ENCODE assay signal across 8 mouse cellular contexts in genomic region chr11:55015264-55015663, GRCm38 (mm10). TPM values are rescaled to one million over a fixed set of nuclear protein-coding genes. Genes with fewer than 3 reads are reported as not detected.
A peak's percentile ranks its signal among the peaks of the same experiment; 100 is the strongest.
DNase-seq lines count a peak whose midpoint lies in the region; ATAC-seq and TF ChIP-seq lines count a peak whose summit lies in the region.

No protein-coding gene starts in this region.

- H3K27me3 ChIP-seq in cerebellum, adult 2 months (ENCODE audit: control insufficient read depth, insufficient read depth, low read length): no peaks in the 10 kb centered on the region
- H3K27me3 ChIP-seq in kidney, embryonic 15.5 days: no peaks in the 10 kb centered on the region
- no peaks in the 10 kb centered on the region for H3K27me3 ChIP-seq in kidney, embryonic 14.5 days (ENCODE audit: control insufficient read depth, insufficient read depth, low read length)
- H3K27me3 ChIP-seq in hindbrain, embryonic 16.5 days (replicated peaks; ENCODE audit: control insufficient read depth, insufficient read depth, low read length): no peaks in the 10 kb centered on the region
- no peaks in the 10 kb centered on the region for H3K27me3 ChIP-seq in lung, postnatal 0 days (replicated peaks; ENCODE audit: insufficient read depth, low read length)

- no peak for ATAC-seq in kidney, embryonic 15.5 days (replicated peaks; ENCODE audit: low FRiP score)
- ATAC-seq in kidney, embryonic 14.5 days (ENCODE audit: low FRiP score, low TSS enrichment): no peak
- peak; percentile 86 for ATAC-seq in hindbrain, embryonic 16.5 days
- ATAC-seq in lung, postnatal 0 days: no peak

- no peak overlapping the region for H3K9ac ChIP-seq in kidney, embryonic 15.5 days
- no peak overlapping the region for H3K9ac ChIP-seq in kidney, embryonic 14.5 days (ENCODE audit: low read depth, low read length)
- no peak overlapping the region for H3K9ac ChIP-seq in hindbrain, embryonic 16.5 days (ENCODE audit: low read depth, low read length)
- H3K9ac ChIP-seq in lung, postnatal 0 days (replicated peaks; ENCODE audit: low read depth): no peak overlapping the region

- peaks cover 27% of the 10 kb centered on the region for H3K4me1 ChIP-seq in cerebellum, adult 2 months (ENCODE audit: control insufficient read depth, insufficient read depth, low read length)
- peaks cover 23% of the 10 kb centered on the region for H3K4me1 ChIP-seq in kidney, embryonic 15.5 days
- H3K4me1 ChIP-seq in kidney, embryonic 14.5 days (ENCODE audit: control insufficient read depth, insufficient read depth, low read length): peaks cover 6% of the 10 kb centered on the region; the same call in 1 of the 2 replicates
- H3K4me1 ChIP-seq in hindbrain, embryonic 16.5 days (ENCODE audit: control insufficient read depth, insufficient read depth, low read depth, low read length): peaks cover 18% of the 10 kb centered on the region
- peaks cover 5% of the 10 kb centered on the region; the same call in 1 of the 2 replicates for H3K4me1 ChIP-seq in lung, adult 2 months (ENCODE audit: control insufficient read depth, insufficient read depth, low read length)
- H3K4me1 ChIP-seq in lung, postnatal 0 days (ENCODE audit: insufficient read depth, low read depth, low read length): peaks cover 15% of the 10 kb centered on the region

- H3K36me3 ChIP-seq in kidney, embryonic 15.5 days: peaks cover 81% of the 10 kb centered on the region
- H3K36me3 ChIP-seq in kidney, embryonic 14.5 days (ENCODE audit: control insufficient read depth, insufficient read depth, low read length): peaks cover 47% of the 10 kb centered on the region
- peaks cover 3% of the 10 kb centered on the region; the same call in 1 of the 2 replicates for H3K36me3 ChIP-seq in hindbrain, embryonic 16.5 days (ENCODE audit: control insufficient read depth, insufficient read depth, low read length)
- peaks cover 23% of the 10 kb centered on the region for H3K36me3 ChIP-seq in lung, postnatal 0 days (ENCODE audit: insufficient read depth, low read length)

- peak; percentile 35 to 39 for DNase-seq in cerebellum, adult 2 months
- DNase-seq in cerebellum, adult 11 months: no peak
- DNase-seq in Muller cell, postnatal 12 days (ENCODE audit: inconsistent ontology term): peak; percentile 78
- no peak for DNase-seq in lung, adult 2 months
- DNase-seq in lung, postnatal 0 days (ENCODE audit: low spot score): no peak

- H3K9me3 ChIP-seq in kidney, embryonic 15.5 days (replicated peaks): no peaks in the 10 kb centered on the region
- no peaks in the 10 kb centered on the region for H3K9me3 ChIP-seq in kidney, embryonic 14.5 days (ENCODE audit: control insufficient read depth, low read length)
- no peaks in the 10 kb centered on the region for H3K9me3 ChIP-seq in hindbrain, embryonic 16.5 days (ENCODE audit: control insufficient read depth, low read length)
- H3K9me3 ChIP-seq in lung, postnatal 0 days (ENCODE audit: low read length): no peaks in the 10 kb centered on the region

- no peak for TF ChIP-seq POLR2A in cerebellum, adult 2 months (IDR thresholded peaks at IDR 0.05; ENCODE audit: borderline replicate concordance, insufficient read depth, low read length)
- TF ChIP-seq POLR2A in lung, adult 2 months (IDR thresholded peaks at IDR 0.05; ENCODE audit: borderline replicate concordance, extremely low read depth, low read depth, low read length): no peak

- no peak for TF ChIP-seq EP300 in lung, postnatal 0 days (IDR thresholded peaks at IDR 0.05)

- peak overlapping the region; percentile 8 for H3K27ac ChIP-seq in cerebellum, adult 2 months (ENCODE audit: insufficient read depth, low read length)
- H3K27ac ChIP-seq in kidney, embryonic 15.5 days: peak overlapping the region; percentile 28; the same call in 1 of the 2 replicates
- H3K27ac ChIP-seq in kidney, embryonic 14.5 days (ENCODE audit: low read depth, low read length): no peak overlapping the region
- H3K27ac ChIP-seq in hindbrain, embryonic 16.5 days (ENCODE audit: low read depth, low read length): peak overlapping the region; percentile 76
- H3K27ac ChIP-seq in lung, postnatal 0 days (ENCODE audit: low read length): no peak overlapping the region

- no peak for TF ChIP-seq CTCF in cerebellum, adult 2 months (IDR thresholded peaks at IDR 0.05; ENCODE audit: borderline replicate concordance, insufficient read depth, low read depth, low read length)
- TF ChIP-seq CTCF in lung, adult 2 months (IDR thresholded peaks at IDR 0.05; ENCODE audit: insufficient read depth, low read length): no peak
- no peak for TF ChIP-seq CTCF in lung, postnatal 0 days (IDR thresholded peaks at IDR 0.05)

- H3K4me3 ChIP-seq in cerebellum, adult 2 months (replicated peaks; ENCODE audit: insufficient read depth, low read depth, low read length): no peak overlapping the region
- no peak overlapping the region for H3K4me3 ChIP-seq in kidney, embryonic 15.5 days (replicated peaks)
- H3K4me3 ChIP-seq in kidney, embryonic 14.5 days (ENCODE audit: low read length): no peak overlapping the region
- H3K4me3 ChIP-seq in hindbrain, embryonic 16.5 days (ENCODE audit: low read length): no peak overlapping the region
- H3K4me3 ChIP-seq in lung, adult 2 months (replicated peaks; ENCODE audit: extremely low read depth, low read depth, low read length): no peak overlapping the region
- H3K4me3 ChIP-seq in lung, postnatal 0 days (ENCODE audit: low read depth, low read length): no peak overlapping the region

- no peak overlapping the region for H3K4me2 ChIP-seq in kidney, embryonic 15.5 days
- H3K4me2 ChIP-seq in kidney, embryonic 14.5 days (replicated peaks; ENCODE audit: low read depth, low read length): no peak overlapping the region
- no peak overlapping the region for H3K4me2 ChIP-seq in hindbrain, embryonic 16.5 days (ENCODE audit: low read length)
- H3K4me2 ChIP-seq in lung, postnatal 0 days (replicated peaks; ENCODE audit: low read depth, low read length): no peak overlapping the region

- 12% methylated on average over 3 of the region's 3 CpGs for WGBS in cerebellum, adult 2 months
- WGBS in kidney, embryonic 15.5 days: 87% methylated on average over 3 of the region's 3 CpGs
- 84% methylated on average over 3 of the region's 3 CpGs for WGBS in kidney, embryonic 14.5 days
- WGBS in hindbrain, embryonic 16.5 days: 47% methylated on average over 3 of the region's 3 CpGs
- 48% methylated on average over 3 of the region's 3 CpGs for WGBS in lung, adult 2 months
- 53% methylated on average over 3 of the region's 3 CpGs for WGBS in lung, postnatal 0 days

RNA-seq across cellular contexts. Expression of gene Anxa6, which starts 18.0 kb away (rescaled TPM):
- 131 and 141 TPM in 2 replicates for polyA plus RNA-seq in cerebellum, adult 2 months (2012; rRNA removed)
- polyA plus RNA-seq in kidney, embryonic 15.5 days (2015; fragmentation: Nextera tagmentation; extraction: Ambion mirVana): 201 and 233 TPM in 2 replicates
- 125 and 174 TPM in 2 replicates for polyA plus RNA-seq in kidney, embryonic 14.5 days (2014; fragmentation: Nextera tagmentation; extraction: Ambion mirVana)
- polyA plus RNA-seq in hindbrain, embryonic 16.5 days (2015; fragmentation: Nextera tagmentation; extraction: Ambion mirVana): 72.4 and 84.0 TPM in 2 replicates
- polyA plus RNA-seq in lung, adult 2 months (2012; rRNA removed): 151 and 170 TPM in 2 replicates
- 228 and 265 TPM in 2 replicates for polyA plus RNA-seq in lung, postnatal 0 days (2015; fragmentation: Nextera tagmentation; extraction: Ambion mirVana)

RNA-seq across cellular contexts. Expression of gene Tnip1, which starts 52.5 kb away (rescaled TPM):
- 31.1 and 33.1 TPM in 2 replicates for polyA plus RNA-seq in cerebellum, adult 2 months (2012; rRNA removed)
- 16.8 and 20.7 TPM in 2 replicates for polyA plus RNA-seq in kidney, embryonic 15.5 days (2015; fragmentation: Nextera tagmentation; extraction: Ambion mirVana)
- 12.3 and 14.8 TPM in 2 replicates for polyA plus RNA-seq in kidney, embryonic 14.5 days (2014; fragmentation: Nextera tagmentation; extraction: Ambion mirVana)
- polyA plus RNA-seq in hindbrain, embryonic 16.5 days (2015; fragmentation: Nextera tagmentation; extraction: Ambion mirVana): 19.6 and 20.4 TPM in 2 replicates
- 43.9 and 47.2 TPM in 2 replicates for polyA plus RNA-seq in lung, adult 2 months (2012; rRNA removed)
- polyA plus RNA-seq in lung, postnatal 0 days (2015; fragmentation: Nextera tagmentation; extraction: Ambion mirVana): 17.6 and 22.7 TPM in 2 replicates

Comparison
In these comparisons a context has a peak if more than half of its experiments do, and no peak if none do; other contexts are left out.
1. DNase-seq: peak in cerebellum, adult 2 months (2 of 2) and Muller cell, postnatal 12 days (single experiment); none in cerebellum, adult 11 months (single experiment), lung, adult 2 months (single experiment) and lung, postnatal 0 days (single experiment).
2. H3K27ac ChIP-seq: peak in cerebellum, adult 2 months (single experiment), kidney, embryonic 15.5 days (single experiment) and hindbrain, embryonic 16.5 days (single experiment); none in kidney, embryonic 14.5 days (single experiment) and lung, postnatal 0 days (single experiment).